Mouse (Mus musculus): ENCODE data around the gene Gm27021. TPM values are rescaled to one million over a fixed set of nuclear protein-coding genes. Genes with fewer than 3 reads are reported as not detected.

Gene Gm27021
- not detected in 2 replicates for polyA plus RNA-seq (2012; ENCODE audit: insufficient read depth, insufficient read length, low replicate concordance, missing spikeins)

DNA sequence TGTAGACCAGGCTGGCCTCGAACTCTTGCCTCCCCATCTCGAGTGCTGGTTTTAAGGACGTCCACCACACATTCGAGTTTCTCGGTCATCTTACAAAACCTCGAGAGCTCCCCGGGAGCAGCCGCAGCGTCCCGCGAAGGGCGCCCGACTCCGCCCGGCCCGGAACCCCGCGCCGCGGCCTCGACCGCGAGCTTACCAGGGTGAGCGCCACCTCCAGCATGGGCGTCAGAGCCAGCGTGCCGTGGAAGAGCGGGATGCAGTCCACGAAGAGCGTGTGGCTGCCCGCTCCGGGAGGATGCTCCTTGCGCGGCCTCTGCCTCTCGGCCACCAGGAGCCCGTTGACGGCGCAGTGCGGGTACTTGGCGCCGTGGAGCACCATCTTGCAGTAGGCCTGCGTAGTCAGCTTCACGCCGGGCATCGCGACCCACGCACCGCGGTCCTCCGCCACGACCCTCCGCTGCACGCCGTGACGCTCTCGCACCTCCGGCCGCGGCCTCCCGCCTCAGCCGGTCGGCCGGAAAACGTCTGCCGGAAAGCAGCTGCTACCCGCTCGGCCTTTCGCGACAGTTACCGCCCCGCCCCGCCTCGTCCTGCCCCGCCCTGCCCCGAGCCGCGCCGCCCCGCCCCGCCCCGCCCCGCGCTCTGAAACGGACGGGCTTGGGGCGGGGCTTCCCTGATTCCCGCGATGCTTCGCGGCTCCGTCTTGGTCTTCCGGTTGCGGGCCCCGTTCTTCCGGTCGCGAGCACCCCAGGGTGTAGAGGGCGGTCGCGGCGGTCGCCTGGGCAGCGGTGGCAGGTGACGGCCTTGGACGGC is at the start of gene Gm27021, which contains the start of gene Cox4i1:
Gene Gm27021, minus strand, starts transcription at position 519 of the 813 bp plus-strand sequence.
Gene Cox4i1, plus strand, starts transcription at position 662 of the 813 bp plus-strand sequence.
- TF ChIP-seq CTCF (IDR thresholded peaks at IDR 0.05; ENCODE audit: insufficient read depth, low read depth, low read length) (no peak), POLR2A (IDR thresholded peaks at IDR 0.05; ENCODE audit: insufficient read depth, low read depth, low read length) (peak; percentile 90)
- Histone ChIP-seq H3K4me3 (ENCODE audit: insufficient read depth, low read depth, low read length) (peak within 1 kb of the TSS; percentile 65), H3K4me1 (ENCODE audit: control insufficient read depth, insufficient read depth, low read length) (peaks cover 52% of the 10 kb centered on the region), H3K27ac (ENCODE audit: insufficient read depth, low read depth, low read length) (peak within 1 kb of the TSS; percentile 76)
- under 1% methylated on average over 104 of the region's 105 CpGs for WGBS

DNA sequence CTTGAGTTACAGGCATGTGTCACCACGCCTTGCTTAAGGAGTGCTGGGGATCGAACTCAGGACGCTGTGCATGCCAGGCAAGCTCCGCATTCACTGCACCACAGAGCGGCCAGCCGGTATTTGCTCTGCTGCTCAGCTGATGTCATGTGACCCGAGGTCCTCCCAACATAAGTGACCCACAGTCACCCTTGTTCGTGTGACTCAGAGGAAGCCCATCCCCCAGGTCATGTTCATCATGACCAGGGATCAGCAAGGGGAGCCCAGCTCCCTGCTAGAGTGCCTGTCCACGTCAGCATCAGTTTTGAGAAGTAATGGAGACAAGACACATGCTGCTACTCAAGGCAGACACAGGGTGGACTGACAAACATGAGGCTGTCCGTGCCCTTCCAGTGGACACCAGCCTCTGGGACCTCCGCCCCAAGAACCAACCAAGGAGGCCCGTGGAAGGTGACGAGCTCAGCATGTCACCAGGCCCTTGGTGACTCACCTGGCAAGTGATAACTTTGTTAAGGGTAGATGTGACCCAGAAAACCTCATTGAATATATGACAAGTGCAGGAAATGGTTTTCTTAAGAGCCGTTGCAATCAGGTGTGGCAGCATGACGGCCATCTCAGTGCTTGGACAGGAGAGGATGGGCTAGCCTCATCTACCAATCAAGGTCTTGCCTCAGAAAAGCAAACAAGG is 48.3 kb upstream of the Gm27021 start:
- TF ChIP-seq CTCF (IDR thresholded peaks at IDR 0.05; ENCODE audit: insufficient read depth, low read depth, low read length) (no peak), POLR2A (IDR thresholded peaks at IDR 0.05; ENCODE audit: insufficient read depth, low read depth, low read length) (no peak)
- Histone ChIP-seq H3K27ac (ENCODE audit: insufficient read depth, low read depth, low read length) (no peak overlapping the region), H3K4me3 (ENCODE audit: insufficient read depth, low read depth, low read length) (no peak overlapping the region), H3K4me1 (ENCODE audit: control insufficient read depth, insufficient read depth, low read length) (no peaks in the 10 kb centered on the region)
- WGBS, result 85% methylated on average over 15 of the region's 15 CpGs

DNA sequence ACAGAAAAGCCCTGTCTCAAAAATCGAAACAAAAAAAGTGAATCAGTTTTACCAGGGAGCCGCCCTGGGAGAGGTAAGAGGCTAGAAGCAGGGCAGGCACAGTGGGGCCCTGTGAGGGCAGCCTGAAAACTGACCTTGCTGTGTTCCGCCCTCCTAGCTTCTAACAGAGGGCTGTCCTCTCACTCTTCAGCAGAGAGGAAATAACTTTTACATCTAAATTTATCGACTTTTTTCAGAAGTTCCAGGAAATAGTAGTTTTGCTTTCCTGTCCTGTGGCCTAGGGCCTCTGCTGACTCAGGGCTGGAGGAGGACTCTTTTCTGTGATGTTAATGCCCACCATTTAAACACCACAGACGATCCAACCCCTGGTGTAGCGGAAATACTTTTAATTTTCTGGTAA is 47.3 kb upstream of the Gm27021 start:
- 84% methylated on average over 6 of the region's 6 CpGs for WGBS
- Histone ChIP-seq H3K27ac (ENCODE audit: insufficient read depth, low read depth, low read length) (no peak overlapping the region), H3K4me1 (ENCODE audit: control insufficient read depth, insufficient read depth, low read length) (no peaks in the 10 kb centered on the region), H3K4me3 (ENCODE audit: insufficient read depth, low read depth, low read length) (no peak overlapping the region)
- no peak for TF ChIP-seq POLR2A (IDR thresholded peaks at IDR 0.05; ENCODE audit: insufficient read depth, low read depth, low read length)
- no peak for TF ChIP-seq CTCF (IDR thresholded peaks at IDR 0.05; ENCODE audit: insufficient read depth, low read depth, low read length)

DNA sequence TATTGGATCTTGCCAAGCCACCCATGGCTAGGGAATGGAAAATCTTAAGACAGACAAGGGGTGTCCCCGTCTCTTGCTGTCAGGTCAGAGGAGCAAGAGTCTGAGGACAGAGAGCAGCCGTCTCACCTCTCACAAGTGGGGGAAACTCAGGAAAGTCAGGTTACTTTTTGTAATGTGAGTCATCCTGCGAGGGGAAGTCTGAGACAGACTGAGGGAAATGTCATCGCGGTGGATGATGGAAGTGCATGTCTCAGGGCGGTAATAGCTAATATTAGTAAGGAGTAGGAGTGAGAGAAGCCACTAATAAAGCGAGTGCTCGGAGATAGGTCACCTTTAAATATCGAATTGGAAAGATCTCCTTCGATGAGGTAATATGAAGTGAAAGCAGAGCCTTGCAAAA is 41.3 kb upstream of the Gm27021 start:
- TF ChIP-seq POLR2A (IDR thresholded peaks at IDR 0.05; ENCODE audit: insufficient read depth, low read depth, low read length) (no peak), CTCF (IDR thresholded peaks at IDR 0.05; ENCODE audit: insufficient read depth, low read depth, low read length) (no peak)
- Histone ChIP-seq H3K4me1 (ENCODE audit: control insufficient read depth, insufficient read depth, low read length) (no peaks in the 10 kb centered on the region), H3K27ac (ENCODE audit: insufficient read depth, low read depth, low read length) (no peak overlapping the region), H3K4me3 (ENCODE audit: insufficient read depth, low read depth, low read length) (no peak overlapping the region)
- WGBS, result 86% methylated on average over 10 of the region's 10 CpGs

DNA sequence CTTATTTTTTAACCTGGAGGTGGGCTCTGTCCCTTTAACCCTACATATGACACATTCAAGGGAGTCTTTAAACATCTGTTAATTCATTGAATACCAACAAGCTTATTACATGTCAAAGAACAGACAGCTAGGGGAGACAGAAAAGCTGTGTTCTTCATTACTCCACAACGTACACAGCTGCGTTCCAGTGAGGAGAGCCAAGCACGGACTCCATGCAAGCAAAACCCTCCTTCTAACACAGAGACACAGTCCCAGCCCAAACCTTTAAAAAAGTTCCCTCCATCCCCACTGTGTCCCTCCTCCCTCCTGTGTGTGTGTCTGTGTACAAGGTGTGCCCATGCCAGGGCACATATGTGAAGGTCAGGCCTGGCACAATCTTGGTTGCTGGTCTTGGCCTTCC is 38.3 kb upstream of the Gm27021 start:
- TF ChIP-seq POLR2A (IDR thresholded peaks at IDR 0.05; ENCODE audit: insufficient read depth, low read depth, low read length), result no peak
- TF ChIP-seq CTCF (IDR thresholded peaks at IDR 0.05; ENCODE audit: insufficient read depth, low read depth, low read length), result no peak
- WGBS, result 85% methylated on average over 3 of the region's 3 CpGs
- no peak overlapping the region for H3K27ac ChIP-seq (ENCODE audit: insufficient read depth, low read depth, low read length)
- peaks cover 4% of the 10 kb centered on the region; the same call in 1 of the 2 replicates for H3K4me1 ChIP-seq (ENCODE audit: control insufficient read depth, insufficient read depth, low read length)
- H3K4me3 ChIP-seq (ENCODE audit: insufficient read depth, low read depth, low read length), result no peak overlapping the region

DNA sequence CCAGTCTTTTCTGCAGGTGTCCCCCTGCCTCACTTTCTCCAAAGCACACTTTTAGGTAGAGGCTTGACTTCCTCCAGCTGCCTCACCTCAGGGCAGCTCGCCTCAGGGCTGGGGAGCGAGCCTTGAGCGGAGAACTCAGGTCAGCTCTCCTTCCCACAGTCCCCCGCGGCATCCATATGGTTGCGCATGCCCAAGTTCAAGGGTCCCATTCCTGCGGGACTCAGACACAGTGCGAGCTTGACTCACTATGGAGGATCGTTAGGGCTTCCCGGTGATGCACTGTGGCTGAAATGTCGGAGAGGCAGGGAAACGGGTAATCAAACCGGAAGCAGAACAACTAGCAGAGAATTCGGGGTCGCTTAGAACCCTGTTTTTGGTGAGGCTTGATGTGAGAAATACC is 37.3 kb upstream of the Gm27021 start:
- WGBS, result 88% methylated on average over 15 of the region's 15 CpGs
- no peak overlapping the region for H3K4me3 ChIP-seq (ENCODE audit: insufficient read depth, low read depth, low read length)
- peaks cover 4% of the 10 kb centered on the region; the same call in 1 of the 2 replicates for H3K4me1 ChIP-seq (ENCODE audit: control insufficient read depth, insufficient read depth, low read length)
- H3K27ac ChIP-seq (ENCODE audit: insufficient read depth, low read depth, low read length), result no peak overlapping the region
- TF ChIP-seq CTCF (IDR thresholded peaks at IDR 0.05; ENCODE audit: insufficient read depth, low read depth, low read length) (no peak), POLR2A (IDR thresholded peaks at IDR 0.05; ENCODE audit: insufficient read depth, low read depth, low read length) (no peak)

DNA sequence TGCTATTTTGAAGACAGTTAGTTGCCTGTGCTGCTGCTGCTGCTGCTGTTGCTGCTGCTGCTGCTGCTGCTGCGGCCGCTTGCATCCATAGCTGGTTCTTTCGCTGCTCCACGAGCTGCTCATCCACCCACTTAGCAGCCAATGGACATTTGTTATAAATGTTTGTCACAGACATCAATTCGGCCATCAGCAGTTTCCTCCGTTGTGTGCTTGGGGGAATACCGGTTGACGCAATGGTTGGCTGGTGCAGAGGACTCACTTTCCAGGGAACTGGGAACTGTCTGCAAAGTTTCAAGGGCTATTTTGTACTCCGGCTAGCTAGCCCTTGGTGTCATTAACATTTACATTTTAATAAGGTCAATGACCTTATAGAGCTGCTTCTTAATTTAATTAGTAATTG is 36.3 kb upstream of the Gm27021 start:
- TF ChIP-seq CTCF (IDR thresholded peaks at IDR 0.05; ENCODE audit: insufficient read depth, low read depth, low read length), result no peak
- TF ChIP-seq POLR2A (IDR thresholded peaks at IDR 0.05; ENCODE audit: insufficient read depth, low read depth, low read length), result no peak
- Histone ChIP-seq H3K4me3 (ENCODE audit: insufficient read depth, low read depth, low read length) (no peak overlapping the region), H3K27ac (ENCODE audit: insufficient read depth, low read depth, low read length) (no peak overlapping the region), H3K4me1 (ENCODE audit: control insufficient read depth, insufficient read depth, low read length) (peaks cover 5% of the 10 kb centered on the region; the same call in 1 of the 2 replicates)
- WGBS, result 77% methylated on average over 9 of the region's 9 CpGs

DNA sequence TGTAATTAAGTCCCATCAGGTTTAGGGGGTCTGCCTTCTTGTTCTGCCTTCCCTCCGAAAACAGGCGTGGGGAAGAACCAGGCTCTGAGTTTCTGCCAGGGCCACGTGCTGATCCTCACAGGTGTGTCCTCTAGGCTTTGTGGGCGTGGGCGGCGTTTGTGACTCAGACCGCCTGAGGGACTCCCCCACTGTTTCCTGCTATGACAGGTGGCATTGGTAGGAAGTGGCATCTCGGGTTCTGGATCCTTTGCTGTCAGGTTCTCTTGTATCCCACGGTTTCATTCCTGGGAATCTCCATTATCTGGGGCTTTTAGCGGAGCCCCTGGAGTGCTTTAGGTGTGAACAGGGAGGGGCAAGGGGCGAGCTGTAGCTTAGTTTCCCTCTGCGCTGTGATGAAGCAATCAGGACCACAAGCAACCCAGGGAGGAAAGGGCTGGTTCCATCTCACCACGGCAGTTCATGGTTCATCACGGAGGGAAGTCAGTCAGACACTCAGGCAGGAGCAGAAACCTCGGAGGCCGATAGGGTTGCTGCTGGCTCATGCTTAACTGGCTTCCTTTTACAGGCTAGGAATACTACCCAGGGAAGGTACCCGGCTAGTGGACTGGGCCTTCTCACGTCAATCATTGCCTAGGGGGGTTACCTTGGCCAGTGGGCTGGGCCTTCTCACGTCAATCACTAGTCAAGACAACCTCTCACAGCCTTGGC is 34.0 kb upstream of the Gm27021 start:
- 78% methylated on average over 19 of the region's 19 CpGs for WGBS
- TF ChIP-seq POLR2A (IDR thresholded peaks at IDR 0.05; ENCODE audit: insufficient read depth, low read depth, low read length) (no peak), CTCF (IDR thresholded peaks at IDR 0.05; ENCODE audit: insufficient read depth, low read depth, low read length) (no peak)
- Histone ChIP-seq H3K4me3 (ENCODE audit: insufficient read depth, low read depth, low read length) (no peak overlapping the region), H3K4me1 (ENCODE audit: control insufficient read depth, insufficient read depth, low read length) (peaks cover 11% of the 10 kb centered on the region), H3K27ac (ENCODE audit: insufficient read depth, low read depth, low read length) (no peak overlapping the region)

Data from olfactory bulb, adult 2 months (tissue).